Mouse (Mus musculus) left cerebral cortex, adult 18-20 months (tissue): ENCODE results near the gene Palld. TPM values are rescaled to one million over a fixed set of nuclear protein-coding genes. Genes with fewer than 3 reads are reported as not detected.

ENCODE experiments used
- DNase-seq, 2 experiments: peaks; one replicate each; pipeline ENCODE4 v3.0.0; 2021 to 2022; ENCODE audit warnings: low spot score in 2 of 2, mixed read lengths in 1 of 2
- total RNA-seq, 2 experiments: library from RNA; stranded (reverse); gene quantifications; 2 replicates each; pipeline ENCODE4 v1.2.3; 2021

Gene Palld
- total RNA-seq, 2 experiments from 2014 or later: 3.8 to 4.4 TPM

GRCm38 (mm10) chr8:61466696-61467552 lies 435.6 kb downstream of the Palld start:
- no peak for DNase-seq

- no peak for DNase-seq
Observed at GRCm38 (mm10) chr8:61464393-61464792, 438.1 kb downstream of the Palld start.

- DNase-seq: no peak
Observed at GRCm38 (mm10) chr8:61462221-61462620, 440.3 kb downstream of the Palld start.

Other genes with a start within 250 kb of the Palld start
- gene Ddx60, start 25.4 kb upstream of the Palld start, total RNA-seq: under 1 TPM; 0.49 to 0.73 TPM
- under 1 TPM in 1 of 2 experiments, not detected in 1; 0.28 TPM for gene Anxa10, start 220.5 kb upstream of the Palld start, total RNA-seq